Mouse (Mus musculus) kidney, postnatal 0 days (tissue): Measurements from ENCODE around the gene Arrdc5. TPM values are rescaled to one million over a fixed set of nuclear protein-coding genes. Genes with fewer than 3 reads are reported as not detected.
"Not testable (repeated sequence)": the region's sequence is repeated elsewhere in the genome, so short reads cannot be mapped to it uniquely, and the experiment has no call there.

Experiments
- ATAC-seq: fragments of 200-750 bp; cut with Nextera tagmentation; replicated peaks from 2 replicates; pipeline ENCODE4 v1.8.0; 2017; ENCODE audit warnings: low read depth, moderate number of reproducible peaks, moderate TSS enrichment, moderate library complexity; ENCODE audit not compliant: low FRiP score
- DNase-seq: peaks from one replicate; pipeline ENCODE4 v3.0.0-alpha.2; 2016; ENCODE audit warnings: low spot score
- H3K27ac ChIP-seq: fragments of 300-500 bp; sonication (generic); 2 replicates; pipeline ENCODE4 v1.5.1; 2014; ENCODE audit warnings: mild to moderate bottlenecking
- H3K27me3 ChIP-seq: fragments of 300-500 bp; sonication (generic); 2 replicates; pipeline ENCODE4 v1.6.1; 2014; ENCODE audit warnings: low read length, mixed read lengths; ENCODE audit not compliant: insufficient read depth
- H3K36me3 ChIP-seq: fragments of 300-500 bp; sonication (generic); 2 replicates; pipeline ENCODE4 v1.6.1; 2014; ENCODE audit warnings: low read length, mixed read lengths; ENCODE audit not compliant: insufficient read depth
- H3K4me1 ChIP-seq: fragments of 300-500 bp; sonication (generic); replicated peaks from 2 replicates; pipeline ENCODE4 v1.6.1; 2014; ENCODE audit warnings: antibody characterized with exemption, low read length, mixed read lengths; ENCODE audit not compliant: insufficient read depth
- H3K4me2 ChIP-seq: fragments of 300-500 bp; sonication (generic); 2 replicates; pipeline ENCODE4 v1.6.1; 2014; ENCODE audit warnings: mild to moderate bottlenecking, low read length, moderate library complexity, mixed read lengths
- H3K4me3 ChIP-seq: fragments of 300-500 bp; sonication (generic); replicated peaks from 2 replicates; pipeline ENCODE4 v1.5.1; 2014; ENCODE audit warnings: low read depth, low read length
- H3K9ac ChIP-seq: fragments of 300-500 bp; sonication (generic); 2 replicates; pipeline ENCODE4 v1.6.1; 2014; ENCODE audit warnings: low read depth, low read length
- H3K9me3 ChIP-seq: fragments of 300-500 bp; sonication (generic); replicated peaks from 2 replicates; pipeline ENCODE4 v1.6.1; 2016; ENCODE audit warnings: low read length, inconsistent platforms, mixed read lengths
- CTCF ChIP-seq: IDR thresholded peaks from 2 replicates; pipeline ENCODE4 v1.5.1; 2016; ENCODE audit warnings: antibody characterized with exemption, low read depth, mild to moderate bottlenecking, moderate library complexity
- WGBS: fragments of 180-500 bp; shearing (Covaris S2); extraction: QIAGEN DNeasy Blood & Tissue Kit; methylation state at CpG from one replicate; pipeline ENCODE4 v1.1.7; 2014; 5-methylcytosine and 5-hydroxymethylcytosine counted together
- polyA plus RNA-seq: library from polyadenylated mRNA; unstranded; fragments of >200 nt; fragmentation: Nextera tagmentation; extraction: Ambion mirVana; gene quantifications from 2 replicates; pipeline ENCODE4 v1.2.1, GENCODE M21; 2015

Gene Arrdc5
- polyA plus RNA-seq, 1 experiment from 2014 or later: not detected

DNA sequence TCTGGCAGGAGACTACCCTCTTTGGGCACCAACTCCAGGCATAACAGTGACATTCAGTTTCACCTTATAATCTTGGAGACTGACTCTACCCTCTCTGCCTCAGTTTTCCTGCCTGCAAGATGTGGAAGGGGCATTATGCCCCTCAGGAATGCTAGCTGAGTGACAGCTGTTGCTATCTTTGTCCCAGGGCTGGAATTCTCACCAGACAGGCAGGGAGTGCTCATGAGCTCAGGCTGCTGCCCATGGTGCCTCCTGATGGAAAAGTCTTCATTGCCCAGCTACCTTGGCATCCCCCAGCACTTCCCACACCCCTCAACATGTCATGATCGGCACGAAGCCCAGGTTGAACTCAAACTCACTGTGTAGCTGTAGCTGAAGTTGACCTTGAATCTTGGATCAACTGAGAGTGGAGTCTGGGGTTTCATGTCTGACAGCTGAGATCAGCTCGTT is 37.4 kb downstream of the Arrdc5 start:
- Histone ChIP-seq H3K4me3 (no peak overlapping the region), H3K36me3 (peaks cover 31% of the 10 kb centered on the region; the same call in 1 of the 2 replicates), H3K27me3 (no peaks in the 10 kb centered on the region), H3K4me2 (no peak overlapping the region), H3K4me1 (peaks cover 14% of the 10 kb centered on the region; the same call in 1 of the 2 replicates), H3K27ac (no peak overlapping the region), H3K9ac (no peak overlapping the region), H3K9me3 (no peaks in the 10 kb centered on the region)
- 84% methylated on average over 3 of the region's 3 CpGs for WGBS
- ATAC-seq: no peak
- TF ChIP-seq CTCF: no peak
- DNase-seq: no peak

DNA sequence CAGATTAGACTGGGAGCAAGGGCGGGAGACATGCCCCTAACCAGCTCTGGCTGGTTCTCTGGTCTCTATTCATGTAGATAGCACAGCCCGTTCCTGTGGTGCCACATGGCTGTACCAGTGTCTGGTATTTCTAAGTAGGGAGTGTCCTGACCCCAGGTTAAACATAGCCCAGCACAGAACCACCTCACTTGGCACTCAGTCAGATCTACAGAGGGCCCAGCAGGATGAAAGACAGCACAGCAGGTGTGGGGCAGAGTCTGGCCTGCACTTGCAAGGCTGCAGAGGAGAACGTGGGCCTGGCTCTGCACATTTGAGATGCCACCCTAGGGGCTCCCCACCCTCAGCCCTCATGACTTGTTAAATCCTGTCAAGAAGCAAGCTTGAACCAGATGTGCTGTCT is 38.9 kb downstream of the Arrdc5 start:
- Histone ChIP-seq H3K9me3 (no peaks in the 10 kb centered on the region), H3K9ac (no peak overlapping the region), H3K4me2 (no peak overlapping the region), H3K36me3 (peaks cover 31% of the 10 kb centered on the region; the same call in 1 of the 2 replicates), H3K4me3 (no peak overlapping the region), H3K27ac (no peak overlapping the region), H3K4me1 (peaks cover 17% of the 10 kb centered on the region; the same call in 1 of the 2 replicates), H3K27me3 (no peaks in the 10 kb centered on the region)
- ATAC-seq (no peak), DNase-seq (no peak)
- no peak for TF ChIP-seq CTCF
- WGBS: 76% methylated on average over 3 of the region's 3 CpGs

DNA sequence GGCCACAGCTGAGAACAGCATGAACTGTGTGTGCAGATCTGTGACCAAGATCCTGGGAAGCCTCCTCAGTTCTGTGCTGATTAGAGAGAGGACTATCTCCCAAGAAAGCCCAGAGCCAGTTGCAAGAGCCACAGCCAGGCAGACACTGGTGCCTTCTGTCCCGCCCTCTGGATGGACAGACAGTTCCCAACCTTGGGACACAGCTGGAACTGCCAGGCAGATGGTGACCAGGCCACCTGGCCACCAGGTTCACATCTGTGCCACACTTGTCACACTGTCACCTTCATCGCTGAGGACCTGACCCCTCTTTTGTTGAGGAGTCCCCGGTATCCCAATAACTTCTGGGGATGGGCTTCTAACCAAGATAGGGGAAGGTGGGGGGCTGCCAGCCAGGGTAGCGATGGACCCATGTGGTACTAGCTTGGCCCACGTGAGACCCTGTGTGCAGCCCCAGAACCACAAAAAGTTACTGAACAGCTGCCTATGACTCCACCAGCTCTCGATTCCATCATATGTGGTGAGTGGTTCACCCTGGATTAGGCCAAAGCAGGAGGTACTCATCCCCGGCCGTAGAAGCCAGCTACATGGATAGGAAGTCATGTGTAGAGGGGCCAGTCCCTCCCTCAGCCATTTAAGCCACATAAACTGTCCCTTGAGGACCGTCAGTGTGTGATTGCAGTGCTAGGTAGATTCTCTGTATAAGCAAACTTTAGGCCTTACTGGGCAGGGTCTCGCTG is 40.6 kb downstream of the Arrdc5 start:
- peaks cover 31% of the 10 kb centered on the region; the same call in 1 of the 2 replicates for H3K36me3 ChIP-seq
- H3K9ac ChIP-seq: peak overlapping the region; percentile 35; the same call in 1 of the 2 replicates
- TF ChIP-seq CTCF: no peak
- no peak overlapping the region for H3K4me2 ChIP-seq
- 87% methylated on average over 10 of the region's 10 CpGs for WGBS
- DNase-seq: no peak
- H3K4me3 ChIP-seq: no peak overlapping the region
- no peak for ATAC-seq
- no peak overlapping the region for H3K27ac ChIP-seq
- no peaks in the 10 kb centered on the region for H3K9me3 ChIP-seq
- peaks cover 17% of the 10 kb centered on the region; the same call in 1 of the 2 replicates for H3K4me1 ChIP-seq
- no peaks in the 10 kb centered on the region for H3K27me3 ChIP-seq

DNA sequence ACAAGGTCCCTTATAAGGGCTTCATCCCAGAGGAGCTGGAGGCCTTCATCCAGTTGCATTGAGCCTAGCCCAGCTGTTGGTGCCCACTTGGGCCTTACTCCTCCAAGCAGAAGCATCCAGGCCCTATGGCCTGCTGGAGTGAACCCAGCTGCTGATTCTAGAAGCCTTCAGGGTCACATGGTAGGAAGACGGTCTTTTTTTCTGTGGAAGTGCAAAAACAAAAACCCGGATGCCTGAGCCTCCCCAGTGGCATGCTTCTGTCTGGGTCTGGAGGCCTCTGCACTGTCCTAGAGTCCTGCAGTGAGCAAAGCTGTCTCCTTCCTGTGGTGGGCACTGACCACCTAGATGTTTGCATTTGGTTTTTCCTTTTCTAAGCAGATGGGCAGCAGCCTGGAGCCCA is 41.3 kb downstream of the Arrdc5 start:
- peak overlapping the region; percentile 35; the same call in 1 of the 2 replicates for H3K9ac ChIP-seq
- H3K36me3 ChIP-seq: peaks cover 31% of the 10 kb centered on the region; the same call in 1 of the 2 replicates
- ATAC-seq, H3K27me3 ChIP-seq, H3K27ac ChIP-seq, H3K9me3 ChIP-seq, H3K4me3 ChIP-seq, H3K4me2 ChIP-seq, DNase-seq: not testable (repeated sequence)
- peaks cover 17% of the 10 kb centered on the region; the same call in 1 of the 2 replicates for H3K4me1 ChIP-seq
- 49% methylated on average over 2 of the region's 2 CpGs for WGBS

DNA sequence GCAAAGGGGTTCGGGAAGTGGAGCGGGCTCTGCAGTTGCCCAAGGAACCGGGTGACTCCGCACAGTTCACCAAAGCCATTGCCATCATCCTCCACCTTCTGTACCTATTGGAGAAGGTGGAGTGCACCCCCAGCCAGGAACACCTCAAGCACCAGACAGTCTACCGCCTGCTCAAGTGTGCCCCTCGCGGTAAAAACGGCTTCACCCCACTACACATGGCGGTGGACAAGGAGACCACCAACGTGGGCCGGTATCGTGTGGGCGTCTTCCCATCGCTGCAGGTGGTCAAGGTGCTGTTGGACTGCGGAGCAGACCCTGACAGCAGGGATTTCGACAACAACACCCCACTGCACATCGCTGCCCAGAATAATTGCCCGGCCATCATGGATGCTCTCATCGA is 41.8 kb downstream of the Arrdc5 start:
- not testable (repeated sequence) for H3K27me3 ChIP-seq, H3K9me3 ChIP-seq, ATAC-seq, H3K4me3 ChIP-seq, DNase-seq, H3K9ac ChIP-seq, H3K27ac ChIP-seq
- peaks cover 31% of the 10 kb centered on the region; the same call in 1 of the 2 replicates for H3K36me3 ChIP-seq
- WGBS: 92% methylated on average over 19 of the region's 19 CpGs
- H3K4me1 ChIP-seq: peaks cover 17% of the 10 kb centered on the region; the same call in 1 of the 2 replicates
- 0 out of 2 replicates have a peak overlapping the region, but pooled peaks have one; percentile 79 for H3K4me2 ChIP-seq

DNA sequence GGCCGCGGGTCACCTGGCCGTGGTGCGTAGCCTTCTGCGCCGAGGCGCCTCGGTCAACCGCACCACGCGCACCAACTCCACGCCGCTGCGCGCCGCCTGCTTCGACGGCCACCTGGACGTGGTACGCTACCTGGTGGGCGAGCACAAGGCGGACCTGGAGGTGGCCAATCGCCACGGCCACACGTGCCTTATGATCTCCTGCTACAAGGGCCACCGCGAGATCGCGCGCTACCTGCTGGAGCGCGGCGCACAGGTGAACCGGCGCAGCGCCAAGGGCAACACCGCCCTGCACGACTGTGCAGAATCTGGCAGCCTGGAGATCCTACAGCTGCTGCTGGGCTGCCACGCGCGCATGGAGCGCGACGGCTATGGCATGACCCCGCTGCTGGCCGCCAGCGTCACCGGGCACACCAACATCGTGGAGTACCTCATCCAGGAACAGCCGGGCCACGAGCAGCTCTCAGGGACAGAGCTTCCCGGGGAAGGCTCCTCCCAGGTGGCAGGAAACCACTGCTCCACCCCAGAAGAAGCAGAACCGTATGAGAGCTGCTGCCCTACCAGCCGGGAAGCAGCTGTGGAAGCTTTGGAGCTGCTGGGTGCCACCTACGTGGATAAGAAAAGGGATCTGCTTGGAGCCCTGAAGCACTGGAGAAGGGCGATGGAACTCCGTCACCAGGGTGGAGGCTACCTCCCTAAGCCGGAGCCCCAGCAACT is 42.7 kb downstream of the Arrdc5 start:
- Histone ChIP-seq H3K9ac (peak overlapping the region; percentile 69), H3K4me2 (peak overlapping the region; percentile 79), H3K9me3 (no peaks in the 10 kb centered on the region), H3K27ac (peak overlapping the region; percentile 83), H3K27me3 (no peaks in the 10 kb centered on the region), H3K4me3 (peak overlapping the region; percentile 67), H3K36me3 (peaks cover 31% of the 10 kb centered on the region; the same call in 1 of the 2 replicates), H3K4me1 (peaks cover 17% of the 10 kb centered on the region; the same call in 1 of the 2 replicates)
- DNase-seq: no peak
- 8% methylated on average over 52 of the region's 58 CpGs for WGBS
- ATAC-seq: peak; percentile 11
- TF ChIP-seq CTCF: no peak
